Mouse (Mus musculus): ENCODE data around the gene Cadm4. TPM values are rescaled to one million over a fixed set of nuclear protein-coding genes. Genes with fewer than 3 reads are reported as not detected.

Gene Cadm4
- polyA plus RNA-seq, 1 experiment = 3.5 TPM

DNA sequence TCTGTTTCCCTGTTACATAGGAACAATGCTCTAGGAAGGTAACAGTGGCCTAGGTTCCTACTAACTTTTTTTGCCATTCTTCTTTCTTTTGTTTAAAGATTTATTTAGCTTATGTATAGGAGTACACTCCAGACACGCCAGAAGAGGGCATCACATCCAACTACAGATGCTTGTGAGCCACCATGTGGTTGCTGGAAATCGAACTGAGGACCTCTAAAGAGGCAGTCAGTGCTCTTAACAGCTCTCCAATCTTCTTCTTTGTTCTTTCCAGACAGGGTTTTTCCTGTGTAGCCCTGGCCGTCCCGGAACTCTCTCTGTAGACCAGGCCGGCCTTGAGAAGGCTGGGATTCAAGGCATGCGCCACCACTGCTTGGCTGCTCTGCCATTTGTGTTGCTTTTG is 43.2 kb downstream of the Cadm4 start:
- H3K27ac ChIP-seq (replicated peaks; ENCODE audit: low read depth, low read length) = no peak overlapping the region
- peaks cover 5% of the 10 kb centered on the region; the same call in 1 of the 2 replicates for H3K4me1 ChIP-seq (ENCODE audit: control insufficient read depth, insufficient read depth, insufficient read length, low read length)

DNA sequence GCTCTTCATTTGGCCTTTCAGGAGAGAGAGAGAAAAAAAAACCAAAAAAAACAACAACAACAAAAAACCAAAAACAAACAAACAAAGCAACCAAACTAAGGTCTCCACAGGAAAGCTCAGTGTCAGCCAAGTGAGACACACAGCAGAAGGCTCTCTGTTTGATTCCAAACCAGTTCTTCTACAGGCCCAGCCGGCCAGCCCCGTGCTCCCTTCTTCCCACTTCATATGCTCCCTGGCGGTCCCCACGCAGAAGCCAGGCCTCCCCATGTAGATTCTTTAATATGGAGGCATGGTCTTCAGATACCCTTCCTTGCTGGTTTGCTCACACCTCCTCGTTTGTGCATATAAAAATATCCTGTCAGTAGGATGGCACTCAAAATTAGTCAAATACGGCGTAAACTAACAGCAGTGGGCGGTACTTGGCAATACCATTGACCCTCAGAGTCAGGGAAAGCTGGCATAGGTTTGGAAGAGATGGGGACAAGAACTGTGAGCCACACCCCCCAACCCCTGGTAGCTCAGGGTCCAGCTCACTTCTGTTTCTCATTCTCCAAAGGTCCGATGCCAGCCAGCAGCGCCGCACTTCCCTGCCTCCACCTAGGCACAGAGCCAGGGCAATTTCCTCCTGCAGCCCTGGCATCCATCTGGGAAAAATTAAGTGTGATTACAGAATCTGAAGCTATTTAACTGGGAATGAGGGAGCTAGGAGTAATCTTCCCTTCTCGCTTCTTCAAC is 44.0 kb downstream of the Cadm4 start:
- Histone ChIP-seq H3K4me3 (ENCODE audit: insufficient read depth, low read depth, low read length) (no peak overlapping the region), H3K4me1 (ENCODE audit: control insufficient read depth, insufficient read depth, insufficient read length, low read length) (peaks cover 5% of the 10 kb centered on the region; the same call in 1 of the 2 replicates), H3K27ac (replicated peaks; ENCODE audit: low read depth, low read length) (no peak overlapping the region)

More for the DNA sequence above, 43.2 kb downstream of the Cadm4 start:
- no peak overlapping the region for H3K4me3 ChIP-seq (ENCODE audit: insufficient read depth, low read depth, low read length)

DNA sequence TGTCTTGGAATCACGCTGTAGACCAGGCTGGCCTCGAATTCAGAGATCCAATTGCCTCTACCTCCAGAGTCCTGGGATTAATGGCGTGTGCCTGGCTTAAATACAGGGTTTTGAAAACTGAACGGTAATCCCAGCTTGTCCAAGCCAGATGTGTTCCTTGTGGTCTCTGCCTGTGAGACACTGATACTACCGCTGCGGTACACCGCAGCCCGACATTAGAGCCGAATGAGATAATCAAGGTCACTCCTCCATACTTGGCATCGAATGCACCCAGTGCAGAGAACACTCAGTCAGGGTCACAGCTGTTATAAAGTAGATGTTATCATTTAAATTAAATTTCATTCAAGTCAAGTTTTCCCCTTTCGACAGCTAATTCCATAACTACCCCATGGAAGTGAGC is 47.0 kb downstream of the Cadm4 start:
- H3K4me3 ChIP-seq (ENCODE audit: insufficient read depth, low read depth, low read length) = no peak overlapping the region
- peaks cover 5% of the 10 kb centered on the region; the same call in 1 of the 2 replicates for H3K4me1 ChIP-seq (ENCODE audit: control insufficient read depth, insufficient read depth, insufficient read length, low read length)
- no peak overlapping the region for H3K27ac ChIP-seq (replicated peaks; ENCODE audit: low read depth, low read length)

DNA sequence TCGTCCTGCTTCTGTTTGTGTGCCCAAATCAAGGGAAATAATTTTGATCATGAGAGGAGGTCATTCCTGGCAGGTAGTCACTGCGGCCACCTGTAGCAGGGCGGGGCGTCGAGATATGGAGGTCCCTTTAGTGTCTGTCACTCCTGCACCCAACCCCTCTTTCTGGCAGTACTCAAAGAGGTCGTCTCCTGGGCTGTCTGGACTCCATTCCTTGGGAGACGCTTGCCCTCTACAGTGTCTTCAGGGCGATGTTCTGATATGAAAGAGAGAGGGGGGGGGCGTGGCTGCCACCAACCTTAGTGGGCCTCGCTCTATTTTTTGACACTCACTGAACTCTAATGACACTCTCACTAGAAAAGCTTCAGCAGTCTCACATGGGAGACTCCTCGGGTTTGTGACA is 47.8 kb downstream of the Cadm4 start:
- Histone ChIP-seq H3K4me3 (ENCODE audit: insufficient read depth, low read depth, low read length) (peak overlapping the region; percentile 64), H3K4me1 (ENCODE audit: control insufficient read depth, insufficient read depth, insufficient read length, low read length) (peaks cover 5% of the 10 kb centered on the region; the same call in 1 of the 2 replicates), H3K27ac (replicated peaks; ENCODE audit: low read depth, low read length) (peak overlapping the region; percentile 92)

DNA sequence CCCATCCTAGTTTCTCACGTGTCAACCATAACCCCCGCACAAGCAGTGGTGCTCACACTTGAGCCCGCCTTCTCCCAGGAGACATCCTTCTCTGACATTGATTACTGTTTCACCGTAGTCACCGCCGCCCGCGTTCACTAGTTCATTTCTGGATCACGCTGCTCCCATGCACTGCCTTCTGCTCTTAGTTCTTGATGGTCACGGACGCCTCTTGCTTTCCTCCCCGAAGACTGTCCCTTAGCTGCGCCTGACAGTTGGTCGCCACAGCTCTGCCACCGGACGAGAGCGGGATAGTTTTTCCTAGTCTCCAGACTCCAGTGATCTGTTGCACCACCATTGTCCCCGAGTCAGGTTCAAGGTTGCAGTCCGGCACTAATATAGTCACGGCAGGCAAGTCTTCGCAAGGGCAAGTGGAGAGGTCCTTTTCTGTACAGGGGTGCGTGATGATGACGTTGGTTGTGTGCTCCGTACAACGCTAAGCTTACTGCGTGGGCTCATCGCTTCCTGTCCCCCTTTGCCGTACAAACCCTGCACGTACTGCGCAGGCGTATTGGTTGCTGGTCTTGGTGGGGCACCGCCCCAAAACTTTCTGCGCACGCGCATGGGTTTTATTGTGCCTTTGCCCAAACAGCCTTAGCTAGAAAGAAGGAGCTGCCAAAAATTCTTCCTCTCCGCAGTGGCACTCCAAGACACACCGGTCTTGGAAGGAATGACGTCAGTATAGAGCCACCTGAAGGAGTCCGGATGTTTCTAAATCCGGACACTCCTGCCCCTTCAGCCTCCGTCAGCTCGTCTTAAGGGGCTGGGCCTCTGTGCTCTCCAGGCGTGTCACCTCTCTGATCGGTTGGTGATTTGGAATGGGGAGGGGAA is 48.5 kb downstream of the Cadm4 start, which contains the start of gene Irgq:
Gene Irgq (plus strand): TSS at position 628 of the 870 bp plus-strand sequence.
- H3K4me3 ChIP-seq (ENCODE audit: insufficient read depth, low read depth, low read length) = peak within 1 kb of the TSS; percentile 66
- H3K27ac ChIP-seq (replicated peaks; ENCODE audit: low read depth, low read length) = peak within 1 kb of the TSS; percentile 92
- H3K4me1 ChIP-seq (ENCODE audit: control insufficient read depth, insufficient read depth, insufficient read length, low read length) = peaks cover 5% of the 10 kb centered on the region; the same call in 1 of the 2 replicates

DNA sequence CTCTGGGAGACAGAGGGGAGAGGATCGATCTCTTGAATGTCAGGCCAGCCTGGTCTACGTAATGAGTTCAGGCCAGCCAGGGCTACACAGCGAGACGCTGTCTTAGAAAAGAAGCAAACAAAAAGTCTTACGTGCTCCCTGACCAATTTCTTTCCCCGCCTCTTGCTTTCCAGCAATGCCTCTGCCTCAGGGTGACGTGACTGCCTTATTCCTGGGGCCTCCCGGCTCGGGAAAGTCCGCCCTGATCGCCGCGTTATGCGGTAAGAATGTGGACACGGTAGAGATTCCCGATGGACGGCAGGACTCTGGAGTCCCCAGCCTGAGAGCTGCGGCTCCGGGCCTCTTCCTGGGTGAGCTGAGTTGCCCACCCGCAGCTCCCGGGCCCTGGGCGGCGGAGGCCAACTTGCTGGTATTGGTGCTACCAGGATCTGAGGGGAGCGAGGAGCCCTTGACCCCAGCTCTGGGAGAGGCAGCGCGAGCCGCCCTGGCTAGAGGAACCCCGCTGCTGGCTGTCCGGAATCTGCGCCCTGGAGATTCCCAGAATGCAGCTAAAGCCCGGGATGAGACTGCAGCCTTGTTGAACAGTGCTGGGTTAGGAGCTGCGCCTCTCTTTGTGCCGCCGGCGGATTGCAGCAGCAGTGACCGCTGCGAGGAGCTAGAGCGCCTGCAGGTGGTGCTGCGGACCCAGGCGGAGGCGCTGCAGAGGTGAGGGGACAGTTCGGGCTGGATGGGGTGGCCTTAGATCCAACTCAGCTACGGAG is 49.6 kb downstream of the Cadm4 start:
- Histone ChIP-seq H3K4me3 (ENCODE audit: insufficient read depth, low read depth, low read length) (peak overlapping the region; percentile 66), H3K27ac (replicated peaks; ENCODE audit: low read depth, low read length) (peak overlapping the region; percentile 52), H3K4me1 (ENCODE audit: control insufficient read depth, insufficient read depth, insufficient read length, low read length) (peaks cover 5% of the 10 kb centered on the region; the same call in 1 of the 2 replicates)

DNA sequence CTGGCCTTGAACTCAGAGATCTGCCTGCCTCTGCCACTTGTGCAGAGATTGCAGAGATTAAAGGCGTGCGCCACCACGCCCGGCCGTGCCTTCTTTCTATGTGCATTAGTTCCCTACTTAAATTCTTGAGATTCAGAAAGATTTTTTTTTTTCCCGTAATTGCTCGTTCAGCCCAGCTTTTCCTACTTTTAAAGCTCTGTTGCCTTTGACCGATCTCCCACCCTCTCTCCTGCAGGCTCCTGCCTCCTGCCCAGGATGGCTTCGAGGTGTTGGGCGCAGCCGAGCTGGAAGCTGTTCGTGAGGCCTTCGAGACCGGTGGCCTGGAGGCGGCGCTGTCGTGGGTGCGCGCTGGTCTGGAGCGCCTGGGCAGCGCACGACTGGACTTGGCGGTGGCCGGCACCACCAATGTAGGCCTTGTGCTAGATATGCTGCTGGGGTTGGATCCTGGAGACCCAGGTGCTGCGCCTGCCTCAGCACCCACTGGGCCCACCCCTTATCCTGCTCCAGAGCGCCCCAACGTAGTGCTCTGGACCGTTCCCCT is 51.3 kb downstream of the Cadm4 start:
- H3K4me1 ChIP-seq (ENCODE audit: control insufficient read depth, insufficient read depth, insufficient read length, low read length) = 0 out of 2 replicates have a peak, but pooled peaks cover 5% of the 10 kb centered on the region
- H3K27ac ChIP-seq (replicated peaks; ENCODE audit: low read depth, low read length) = no peak overlapping the region
- H3K4me3 ChIP-seq (ENCODE audit: insufficient read depth, low read depth, low read length) = no peak overlapping the region

DNA sequence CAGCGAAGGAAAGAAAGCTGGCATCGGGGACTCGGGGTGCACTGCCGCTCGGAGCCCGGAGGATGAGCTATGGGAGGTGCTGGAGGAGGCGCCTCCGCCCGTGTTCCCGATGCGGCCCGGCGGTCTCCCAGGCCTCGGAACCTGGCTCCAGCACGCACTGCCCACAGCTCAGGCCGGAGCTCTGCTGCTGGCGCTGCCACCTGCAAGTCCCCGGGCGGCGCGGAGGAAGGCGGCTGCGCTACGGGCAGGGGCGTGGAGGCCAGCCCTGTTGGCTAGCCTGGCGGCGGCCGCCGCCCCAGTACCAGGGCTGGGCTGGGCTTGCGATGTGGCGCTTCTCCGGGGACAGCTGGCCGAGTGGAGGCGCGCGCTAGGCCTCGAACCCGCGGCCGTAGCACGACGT is 52.0 kb downstream of the Cadm4 start:
- Histone ChIP-seq H3K4me1 (ENCODE audit: control insufficient read depth, insufficient read depth, insufficient read length, low read length) (0 out of 2 replicates have a peak, but pooled peaks cover 5% of the 10 kb centered on the region), H3K27ac (replicated peaks; ENCODE audit: low read depth, low read length) (no peak overlapping the region), H3K4me3 (ENCODE audit: insufficient read depth, low read depth, low read length) (no peak overlapping the region)

DNA sequence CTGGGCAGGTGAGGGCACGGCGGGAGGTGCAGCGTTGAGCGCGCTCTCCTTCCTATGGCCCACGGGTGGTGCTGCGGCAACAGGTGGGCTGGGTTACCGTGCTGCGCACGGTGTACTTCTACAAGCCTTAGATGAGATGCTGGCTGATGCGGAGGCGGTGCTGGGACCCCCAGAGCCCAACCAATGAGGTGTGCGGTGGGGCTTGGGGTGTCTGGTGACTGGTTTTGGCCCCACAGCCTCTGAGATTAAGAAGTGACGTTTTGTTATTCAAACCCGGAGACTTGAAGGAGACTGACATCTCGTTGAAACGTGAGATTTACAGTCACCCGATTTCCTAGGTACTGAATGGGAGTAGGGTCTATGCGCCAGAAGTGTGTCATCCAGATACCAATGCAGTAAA is 52.5 kb downstream of the Cadm4 start:
- Histone ChIP-seq H3K4me1 (ENCODE audit: control insufficient read depth, insufficient read depth, insufficient read length, low read length) (0 out of 2 replicates have a peak, but pooled peaks cover 3% of the 10 kb centered on the region), H3K27ac (replicated peaks; ENCODE audit: low read depth, low read length) (no peak overlapping the region), H3K4me3 (ENCODE audit: insufficient read depth, low read depth, low read length) (no peak overlapping the region)

DNA sequence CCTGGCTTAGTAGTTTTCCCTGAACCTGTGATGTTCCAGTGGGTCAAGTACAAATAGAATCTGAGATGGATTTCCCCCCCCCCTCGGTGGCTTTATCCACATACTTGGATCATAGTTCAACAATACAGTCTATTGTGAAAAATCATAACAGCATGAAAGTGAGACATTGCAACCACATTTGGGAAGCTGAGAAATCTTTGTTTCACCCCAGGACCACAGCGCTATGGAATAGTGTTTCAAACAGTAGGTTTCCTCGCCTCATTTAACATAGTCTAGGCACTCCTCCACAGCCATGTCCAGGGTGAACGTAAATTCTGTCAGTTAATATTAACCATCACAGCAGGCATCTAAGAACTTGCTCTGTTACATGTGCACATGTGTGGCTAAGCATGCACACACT is 55.3 kb downstream of the Cadm4 start:
- Histone ChIP-seq H3K4me3 (ENCODE audit: insufficient read depth, low read depth, low read length) (no peak overlapping the region), H3K4me1 (ENCODE audit: control insufficient read depth, insufficient read depth, insufficient read length, low read length) (no peaks in the 10 kb centered on the region), H3K27ac (replicated peaks; ENCODE audit: low read depth, low read length) (no peak overlapping the region)

DNA sequence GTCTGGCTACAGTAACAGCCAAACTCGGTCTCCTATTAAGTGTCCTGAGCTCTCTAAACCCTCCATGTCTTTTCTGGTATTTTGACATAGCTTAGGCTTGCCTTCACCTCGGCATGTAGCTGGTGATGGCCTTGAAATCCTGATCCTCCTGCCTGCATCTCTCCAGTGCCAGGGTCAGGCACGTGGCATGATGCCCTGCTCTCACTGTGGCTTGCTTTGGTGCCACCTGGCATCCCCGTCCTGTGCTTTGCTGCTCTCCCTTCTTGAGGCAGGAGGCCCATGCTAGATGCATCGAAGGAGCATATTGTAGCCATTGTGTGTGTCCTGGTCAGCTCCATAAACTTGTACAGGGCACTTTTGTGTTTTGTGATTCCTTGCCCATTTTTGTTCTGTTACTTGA is 55.8 kb downstream of the Cadm4 start:
- Histone ChIP-seq H3K4me3 (ENCODE audit: insufficient read depth, low read depth, low read length) (no peak overlapping the region), H3K27ac (replicated peaks; ENCODE audit: low read depth, low read length) (no peak overlapping the region), H3K4me1 (ENCODE audit: control insufficient read depth, insufficient read depth, insufficient read length, low read length) (no peaks in the 10 kb centered on the region)

DNA sequence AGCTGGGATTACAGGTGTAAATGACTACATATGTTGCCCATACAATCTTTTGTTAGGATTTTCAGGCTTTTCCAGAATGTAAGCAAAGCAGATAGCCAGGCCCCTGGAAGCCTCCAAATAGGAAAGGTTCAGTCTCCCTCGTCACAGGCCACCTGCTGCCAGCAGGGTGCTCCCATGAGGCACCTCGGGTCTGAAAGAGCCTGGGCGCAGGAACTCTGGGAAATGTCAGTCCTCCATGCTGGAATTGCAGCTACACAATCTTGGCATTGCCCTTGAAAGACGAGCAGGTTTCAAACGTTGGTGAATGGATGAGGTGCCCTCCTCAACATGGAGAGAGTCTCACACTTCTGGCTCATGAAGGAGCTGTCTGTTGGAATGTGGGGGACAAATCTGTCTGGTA is 56.3 kb downstream of the Cadm4 start:
- Histone ChIP-seq H3K4me3 (ENCODE audit: insufficient read depth, low read depth, low read length) (peak overlapping the region; percentile 25; the same call in 1 of the 2 replicates), H3K27ac (replicated peaks; ENCODE audit: low read depth, low read length) (no peak overlapping the region), H3K4me1 (ENCODE audit: control insufficient read depth, insufficient read depth, insufficient read length, low read length) (no peaks in the 10 kb centered on the region)

DNA sequence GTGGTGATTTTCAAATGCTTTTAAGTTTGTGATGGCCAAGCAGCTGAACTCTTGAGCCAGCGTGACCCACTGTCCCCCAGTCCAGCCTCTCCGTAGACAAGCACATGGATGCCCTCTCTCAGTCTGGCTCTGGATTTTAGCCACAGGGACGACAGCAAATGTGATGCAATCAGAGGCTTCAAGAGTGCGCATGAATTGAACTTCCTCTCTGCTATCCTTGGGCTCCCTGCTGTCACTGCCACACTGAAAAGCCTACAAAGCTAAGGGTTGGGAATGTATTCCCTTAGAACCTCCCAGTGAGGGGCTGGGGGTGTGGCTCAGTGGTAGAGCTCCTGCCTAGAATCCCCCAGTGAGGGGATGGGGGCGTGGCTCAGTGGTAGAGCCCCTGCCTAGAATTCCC is 56.9 kb downstream of the Cadm4 start:
- H3K27ac ChIP-seq (replicated peaks; ENCODE audit: low read depth, low read length) = no peak overlapping the region
- no peaks in the 10 kb centered on the region for H3K4me1 ChIP-seq (ENCODE audit: control insufficient read depth, insufficient read depth, insufficient read length, low read length)
- no peak overlapping the region for H3K4me3 ChIP-seq (ENCODE audit: insufficient read depth, low read depth, low read length)

DNA sequence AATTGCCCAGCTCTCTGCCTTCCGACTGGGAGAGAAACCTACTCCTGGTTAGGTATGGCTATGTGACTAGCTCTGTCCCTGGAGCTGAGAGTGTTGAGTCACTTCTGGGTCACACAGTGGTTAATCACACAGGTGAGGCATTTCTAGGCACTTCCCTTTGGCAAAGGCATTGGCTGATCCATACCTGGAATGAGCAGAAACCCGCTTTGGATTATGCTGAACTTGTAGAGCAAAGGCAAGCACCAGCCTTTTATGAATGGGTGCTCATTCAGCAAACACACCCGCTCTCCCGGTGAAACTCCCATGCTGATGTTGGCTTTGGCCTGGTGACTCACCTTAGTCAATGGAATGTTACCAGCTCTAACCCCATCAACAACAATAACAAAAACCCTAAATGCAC is 57.9 kb downstream of the Cadm4 start:
- Histone ChIP-seq H3K4me1 (ENCODE audit: control insufficient read depth, insufficient read depth, insufficient read length, low read length) (no peaks in the 10 kb centered on the region), H3K27ac (replicated peaks; ENCODE audit: low read depth, low read length) (no peak overlapping the region), H3K4me3 (ENCODE audit: insufficient read depth, low read depth, low read length) (no peak overlapping the region)
